Mouse (Mus musculus) CH12.LX (cell line): ENCODE data around the gene Arhgef26. TPM values are rescaled to one million over a fixed set of nuclear protein-coding genes. Genes with fewer than 3 reads are reported as not detected.
A peak's percentile ranks its signal among the peaks of the same experiment; 100 is the strongest.

Experiments
- DNase-seq: peaks from one replicate; pipeline ENCODE4 v3.0.0-alpha.2; 2013; ENCODE audit errors: extremely low read depth
- H3K27ac ChIP-seq: 2 replicates; pipeline ENCODE4 v1.5.1; 2012; ENCODE audit warnings: low read depth, mild to moderate bottlenecking, control low read depth, moderate library complexity; ENCODE audit not compliant: insufficient read depth
- H3K27me3 ChIP-seq: replicated peaks from 2 replicates; pipeline ENCODE3; 2012; ENCODE audit warnings: inconsistent platforms
- H3K36me3 ChIP-seq, 2 experiments: replicated peaks in 1 of 2; 2 replicates each; pipeline versions ENCODE3 to v1.6.1; 2012; ENCODE audit warnings: inconsistent platforms in 1 of 2, low read length in 1 of 2, mild to moderate bottlenecking in 1 of 2, mixed read lengths in 1 of 2, moderate library complexity in 1 of 2; ENCODE audit not compliant: control insufficient read depth in 1 of 2, insufficient read depth in 1 of 2
- H3K4me1 ChIP-seq, 2 experiments: 2 replicates each; pipeline ENCODE4 v1.6.1; 2012; ENCODE audit warnings: inconsistent platforms in 1 of 2, moderate library complexity in 1 of 2; ENCODE audit not compliant: insufficient read depth in 2 of 2, control insufficient read depth in 1 of 2
- H3K4me2 ChIP-seq: 2 replicates; pipeline ENCODE4 v1.6.1; 2012; ENCODE audit warnings: low read depth, mild to moderate bottlenecking, control low read depth; ENCODE audit not compliant: poor library complexity, insufficient read depth, severe bottlenecking
- H3K4me3 ChIP-seq, 3 experiments: fragments of 150-350 bp in 1 of 3; sonication (generic) in 1 of 3; replicated peaks in 1 of 3; 2 replicates each; pipeline versions ENCODE3 to v1.5.1; 2011 to 2012; ENCODE audit warnings: low read depth in 2 of 3, low read length in 2 of 3, mild to moderate bottlenecking in 2 of 3, moderate library complexity in 2 of 3, control low read depth in 1 of 3, improper control_type of control experiment in 1 of 3, inconsistent platforms in 1 of 3, mixed read lengths in 1 of 3; ENCODE audit not compliant: poor library complexity in 1 of 3
- H3K79me2 ChIP-seq: replicated peaks from 2 replicates; pipeline ENCODE4 v1.6.1; 2012; ENCODE audit warnings: mild to moderate bottlenecking, moderate library complexity; ENCODE audit not compliant: control insufficient read depth, poor library complexity, insufficient read depth, severe bottlenecking; ENCODE audit errors: extremely low read depth
- H3K9ac ChIP-seq: 2 replicates; pipeline ENCODE4 v1.6.1; 2012; ENCODE audit warnings: low read depth, mild to moderate bottlenecking, control low read depth, moderate library complexity; ENCODE audit not compliant: insufficient read depth
- H3K9me3 ChIP-seq: replicated peaks from 2 replicates; pipeline ENCODE3; 2012; ENCODE audit warnings: low read length, inconsistent platforms, mixed read lengths
- BHLHE40 ChIP-seq: IDR thresholded peaks from 2 replicates; pipeline ENCODE4 v1.6.1; 2011; ENCODE audit warnings: mild to moderate bottlenecking, low read depth, low read length, improper control_type of control experiment
- CHD1 ChIP-seq: IDR thresholded peaks from 2 replicates; pipeline ENCODE4 v1.6.1; 2012; ENCODE audit warnings: low read depth, low read length, improper control_type of control experiment, inconsistent platforms
- CHD2 ChIP-seq: IDR thresholded peaks from 2 replicates; pipeline ENCODE4 v1.6.1; 2011; ENCODE audit warnings: low read length, improper control_type of control experiment
- CTCF ChIP-seq, 2 experiments: IDR thresholded peaks in 1 of 2; conservative IDR thresholded peaks in 1 of 2; 2 replicates each; pipeline ENCODE4 v1.5.1; 2011 to 2012; ENCODE audit warnings: low read depth in 2 of 2, low read length in 2 of 2, improper control_type of control experiment in 1 of 2, inconsistent platforms in 1 of 2, mild to moderate bottlenecking in 1 of 2, moderate library complexity in 1 of 2
- E2F4 ChIP-seq: IDR thresholded peaks from 2 replicates; pipeline ENCODE4 v1.6.1; 2011; ENCODE audit warnings: low read depth, low read length, improper control_type of control experiment; ENCODE audit not compliant: insufficient replicate concordance
- ETS1 ChIP-seq: conservative IDR thresholded peaks from 2 replicates; pipeline ENCODE4 v1.6.1; 2012; ENCODE audit warnings: low read depth, mild to moderate bottlenecking, inconsistent platforms, low read length, improper control_type of control experiment, moderate library complexity
- HCFC1 ChIP-seq: IDR thresholded peaks from 2 replicates; pipeline ENCODE4 v1.6.1; 2012; ENCODE audit warnings: low read depth, mild to moderate bottlenecking, inconsistent platforms, low read length, improper control_type of control experiment
- IRF4 ChIP-seq: IDR thresholded peaks from 2 replicates; pipeline ENCODE4 v1.6.1; 2014; ENCODE audit warnings: low read depth, mild to moderate bottlenecking, inconsistent platforms, low read length, improper control_type of control experiment
- JUN ChIP-seq: IDR thresholded peaks from 2 replicates; pipeline ENCODE4 v1.6.1; 2011; ENCODE audit warnings: low read depth, mild to moderate bottlenecking, low read length, improper control_type of control experiment, moderate library complexity; ENCODE audit not compliant: insufficient read depth
- JUND ChIP-seq: conservative IDR thresholded peaks from 2 replicates; pipeline ENCODE4 v1.6.1; 2011; ENCODE audit warnings: low read depth, low read length, improper control_type of control experiment
- MAX ChIP-seq: IDR thresholded peaks from 2 replicates; pipeline ENCODE4 v1.6.1; 2011; ENCODE audit warnings: low read length, improper control_type of control experiment
- MAZ ChIP-seq: IDR thresholded peaks from 2 replicates; pipeline ENCODE4 v1.6.1; 2012; ENCODE audit warnings: low read depth, mild to moderate bottlenecking, inconsistent platforms, low read length, improper control_type of control experiment, moderate library complexity
- NELFE ChIP-seq: IDR thresholded peaks from 2 replicates; pipeline ENCODE4 v1.6.1; 2011; ENCODE audit warnings: low read depth, low read length, improper control_type of control experiment
- NRF1 ChIP-seq: IDR thresholded peaks from 2 replicates; pipeline ENCODE4 v1.6.1; 2014; ENCODE audit warnings: low read depth, mild to moderate bottlenecking, inconsistent platforms, low read length, improper control_type of control experiment, moderate library complexity
- PAX5 ChIP-seq: IDR thresholded peaks from 2 replicates; pipeline ENCODE4 v1.6.1; 2012; ENCODE audit warnings: low read length, inconsistent platforms, mixed read lengths
- RAD21 ChIP-seq: IDR thresholded peaks from 2 replicates; pipeline ENCODE4 v1.6.1; 2011; ENCODE audit warnings: low read depth, mild to moderate bottlenecking, low read length, improper control_type of control experiment, moderate library complexity
- SIN3A ChIP-seq: IDR thresholded peaks from 2 replicates; pipeline ENCODE4 v1.6.1; 2012; ENCODE audit warnings: low read length, improper control_type of control experiment, inconsistent platforms
- SMC3 ChIP-seq: IDR thresholded peaks from 2 replicates; pipeline ENCODE4 v1.6.1; 2011; ENCODE audit warnings: low read depth, low read length, improper control_type of control experiment
- USF1 ChIP-seq: IDR thresholded peaks from 2 replicates; pipeline ENCODE4 v1.6.1; 2014; ENCODE audit warnings: low read depth, mild to moderate bottlenecking, inconsistent platforms, low read length, improper control_type of control experiment
- ZMIZ1 ChIP-seq: IDR thresholded peaks from 2 replicates; pipeline ENCODE4 v1.6.1; 2012; ENCODE audit warnings: low read depth, mild to moderate bottlenecking, inconsistent platforms, low read length, improper control_type of control experiment
- dilution Hi-C: fragments of 300-500 bp; cut with MboI; formaldehyde crosslinking; loops from 2 replicates; pipeline ENCODE4 v1.14.3; 2020; ENCODE audit warnings: low sequenced_read_pairs; ENCODE audit not compliant: extremely low pct_unique_long_range_greater_than_20kb, extremely low pct_ligation_motif_present
- in situ Hi-C: fragments of 300-500 bp; cut with MboI; formaldehyde crosslinking; loops from 3 replicates; pipeline ENCODE4 v1.14.3; 2019; ENCODE audit warnings: low sequenced_read_pairs, low pct_ligation_motif_present, low pct_unique_long_range_greater_than_20kb, mixed read lengths
- polyA plus RNA-seq: library from polyadenylated mRNA; unstranded; fragments of >175 nt; gene quantifications from 2 replicates; pipeline ENCODE4 v1.2.1, GENCODE M21; 2012; ENCODE audit warnings: low read depth; ENCODE audit not compliant: insufficient read length
- total RNA-seq, 2 experiments: library from RNA; depleted of rRNA; stranded (reverse); fragments of 300-350 nt in 1 of 2; fragments of >200 nt in 1 of 2; gene quantifications; 2 replicates each; pipeline ENCODE4 v1.2.3; 2012 to 2014

The Arhgef26 gene
- total and polyA plus RNA-seq, 3 experiments = under 0.01 to 0.11 TPM; not detected in 1

DNA sequence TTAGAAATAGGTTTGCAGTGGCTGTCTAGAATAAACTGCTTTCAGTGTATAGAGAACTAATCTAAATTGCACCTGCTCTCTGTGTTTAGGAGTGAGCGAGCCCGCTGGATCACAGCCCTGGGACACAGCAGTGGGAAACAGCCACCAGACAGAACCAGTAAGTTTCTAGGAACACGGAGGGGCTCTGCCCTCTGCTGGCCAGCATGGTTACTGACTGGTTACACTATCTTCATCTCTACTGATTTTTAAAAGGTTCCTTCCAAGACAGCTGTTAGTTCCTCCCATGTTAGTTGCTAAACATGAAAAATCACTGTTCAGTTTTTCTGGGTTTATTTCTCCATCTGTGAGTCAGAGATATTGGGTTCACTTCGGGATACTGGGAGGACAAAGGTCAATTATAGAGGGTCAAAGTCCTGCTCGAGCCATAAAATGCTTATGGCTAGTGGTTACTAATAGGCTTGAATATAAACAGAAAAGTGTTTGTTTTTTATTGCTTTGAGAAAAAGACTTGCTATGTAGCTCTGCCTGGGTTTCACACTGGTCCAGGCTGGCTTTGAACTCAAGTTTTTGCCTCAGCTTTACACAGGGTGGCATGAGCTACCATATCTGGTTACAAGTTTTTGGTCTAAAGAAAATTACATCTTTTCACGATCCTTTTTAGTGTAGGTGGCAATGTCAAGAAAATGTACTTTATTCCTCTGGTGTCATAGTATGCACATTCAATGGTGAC, 120.3 kb downstream of the Arhgef26 start:
- Histone ChIP-seq H3K9me3 (no peaks in the 10 kb centered on the region), H3K4me2 (no peak overlapping the region), H3K27ac (no peak overlapping the region), H3K27me3 (no peaks in the 10 kb centered on the region)
- DNase-seq = peak; percentile 39
- dilution Hi-C loops = no loop called here
- TF ChIP-seq RAD21 = peak; percentile 59
- TF ChIP-seq CHD1 = no peak
- TF ChIP-seq USF1 = no peak
- peak; percentile 53 for TF ChIP-seq SMC3
- TF ChIP-seq CTCF (conservative IDR thresholded peaks at IDR 0.05 in 1 of 2, IDR thresholded peaks at IDR 0.05 in 1 of 2; ENCODE audit: low read depth in 2 of 2, low read length in 2 of 2) = peak; percentile 67
- TF ChIP-seq E2F4 = no peak
- no peak for TF ChIP-seq MAZ
- TF ChIP-seq, all 38 proteins: peak for 3
- no peaks in the 10 kb centered on the region for H3K4me1 ChIP-seq
- in situ Hi-C loops = no loop called here
- H3K9ac ChIP-seq = no peak overlapping the region
- no peak overlapping the region for H3K4me3 ChIP-seq
- peaks cover 7 to 42% of the 10 kb centered on the region in 2 experiments for H3K36me3 ChIP-seq
- no peaks in the 10 kb centered on the region for H3K79me2 ChIP-seq

DNA sequence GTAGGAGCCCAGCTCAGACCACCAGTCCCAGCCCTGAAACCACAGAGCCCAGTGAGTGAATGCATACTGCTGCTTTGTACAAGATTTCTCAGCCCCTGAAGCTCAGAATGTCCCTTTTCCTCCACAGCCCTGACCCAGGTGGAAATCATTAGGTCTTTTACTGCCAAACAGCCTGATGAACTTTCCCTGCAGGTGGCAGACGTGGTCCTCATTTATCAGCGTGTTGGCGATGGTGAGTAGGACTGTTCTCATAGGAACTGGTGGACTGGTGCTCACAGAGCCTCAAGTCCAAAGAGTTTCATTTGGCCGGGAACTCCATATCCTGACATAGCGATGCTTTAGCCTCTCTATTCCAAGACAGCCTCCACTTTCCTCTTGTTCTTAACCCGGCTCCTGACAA, 121.3 kb downstream of the Arhgef26 start:
- TF ChIP-seq IRF4 = no peak
- TF ChIP-seq ETS1 = no peak
- TF ChIP-seq MAZ = no peak
- TF ChIP-seq JUN = no peak
- TF ChIP-seq MAX = no peak
- no peak for TF ChIP-seq CTCF (conservative IDR thresholded peaks at IDR 0.05 in 1 of 2, IDR thresholded peaks at IDR 0.05 in 1 of 2; ENCODE audit: low read depth in 2 of 2, low read length in 2 of 2)
- no peak for TF ChIP-seq USF1
- no peak for TF ChIP-seq CHD2
- TF ChIP-seq NRF1 = no peak
- no peak for TF ChIP-seq RAD21
- TF ChIP-seq E2F4 = no peak
- no peak for TF ChIP-seq ZMIZ1
- no peak for TF ChIP-seq HCFC1
- TF ChIP-seq SIN3A = no peak
- no peak for TF ChIP-seq BHLHE40
- TF ChIP-seq PAX5 = no peak
- no peak for TF ChIP-seq SMC3
- TF ChIP-seq NELFE = no peak
- no peak for TF ChIP-seq JUND
- in situ Hi-C loops (no loop called here), dilution Hi-C loops (no loop called here)
- no peaks in the 10 kb centered on the region for H3K9me3 ChIP-seq
- no peak overlapping the region for H3K4me2 ChIP-seq
- H3K4me1 ChIP-seq = 0 out of 4 replicates have a peak, but pooled peaks cover 0 to 2% of the 10 kb centered on the region in 2 experiments
- H3K36me3 ChIP-seq = peaks cover 13 to 53% of the 10 kb centered on the region in 2 experiments
- no peak overlapping the region for H3K9ac ChIP-seq
- no peak overlapping the region for H3K27ac ChIP-seq
- no peaks in the 10 kb centered on the region for H3K27me3 ChIP-seq
- no peak for DNase-seq
- H3K4me3 ChIP-seq = no peak overlapping the region
- H3K79me2 ChIP-seq = no peaks in the 10 kb centered on the region
